Mouse (Mus musculus): Measurements from ENCODE around the gene Smyd5. TPM values are rescaled to one million over a fixed set of nuclear protein-coding genes. Genes with fewer than 3 reads are reported as not detected.

Gene Smyd5
- polyA plus RNA-seq, 1 experiment from 2014 or later, result 38.1 TPM

DNA sequence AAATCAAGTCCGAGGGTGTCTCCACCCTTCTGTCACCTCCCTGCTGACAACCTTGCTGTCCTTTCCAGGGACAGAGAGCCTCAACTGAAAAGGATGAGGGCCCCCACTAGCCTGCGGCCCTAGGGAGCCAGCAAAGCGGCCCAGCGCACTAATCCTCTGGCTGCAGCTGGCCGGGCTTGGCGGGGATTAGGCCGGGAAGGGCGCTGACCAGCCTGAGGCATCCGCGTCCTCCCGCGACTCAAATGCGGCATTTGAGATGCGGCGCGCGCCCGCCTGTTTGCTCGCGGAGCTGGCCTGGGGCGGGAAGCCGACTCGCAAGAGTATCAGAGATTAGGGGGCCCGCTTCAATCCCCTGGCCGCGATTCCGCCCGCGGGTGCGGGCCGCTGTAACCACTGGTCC is 22.8 kb upstream of the Smyd5 start:
- DNase-seq (ENCODE audit: low spot score), result no peak
- WGBS, result 4% methylated on average over 19 of the region's 31 CpGs
- peaks cover 37% of the 10 kb centered on the region for H3K27me3 ChIP-seq (replicated peaks; ENCODE audit: control insufficient read depth, insufficient read depth, low read length)
- H3K9me3 ChIP-seq (ENCODE audit: control insufficient read depth, low read length), result no peaks in the 10 kb centered on the region
- H3K4me1 ChIP-seq (ENCODE audit: control insufficient read depth, insufficient read depth, low read length), result no peaks in the 10 kb centered on the region
- H3K27ac ChIP-seq (replicated peaks; ENCODE audit: low read depth, low read length), result no peak overlapping the region
- ATAC-seq (ENCODE audit: low read depth), result no peak
- no peaks in the 10 kb centered on the region for H3K36me3 ChIP-seq (ENCODE audit: control insufficient read depth, insufficient read depth, low read length)
- H3K4me2 ChIP-seq (ENCODE audit: low read depth, low read length), result peak overlapping the region; percentile 38
- H3K4me3 ChIP-seq (ENCODE audit: low read depth, low read length), result peak overlapping the region; percentile 11; the same call in 1 of the 2 replicates
- H3K9ac ChIP-seq (ENCODE audit: low read depth, low read length), result 0 out of 2 replicates have a peak overlapping the region, but pooled peaks have one; percentile 32

DNA sequence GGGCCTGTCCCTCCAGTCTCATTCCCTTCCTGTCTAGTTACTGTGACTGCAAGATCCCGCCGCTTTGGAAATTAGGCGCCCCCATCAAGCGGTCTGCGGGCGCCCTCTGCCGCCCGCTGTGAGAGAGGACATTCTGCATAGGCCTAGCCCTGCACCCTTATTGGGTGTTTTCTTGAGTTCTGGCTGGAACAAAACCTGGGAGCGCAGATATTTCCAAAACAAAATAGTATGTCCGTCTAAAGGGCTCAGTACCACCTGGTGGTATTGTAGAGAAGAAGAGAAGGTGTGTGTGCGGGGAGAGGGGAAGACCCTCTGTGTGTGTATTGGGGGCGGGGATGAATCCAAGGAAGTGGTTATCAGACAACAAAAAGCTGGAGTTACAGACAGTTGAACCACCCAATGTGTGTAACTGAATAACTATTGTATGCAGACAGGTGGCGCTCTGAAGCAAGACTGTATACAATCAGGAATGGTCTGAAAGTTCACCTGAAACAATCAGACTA is 21.0 kb upstream of the Smyd5 start:
- no peaks in the 10 kb centered on the region for H3K9me3 ChIP-seq (ENCODE audit: control insufficient read depth, low read length)
- H3K4me1 ChIP-seq (ENCODE audit: control insufficient read depth, insufficient read depth, low read length), result no peaks in the 10 kb centered on the region
- peak; percentile 86 for DNase-seq (ENCODE audit: low spot score)
- H3K4me2 ChIP-seq (ENCODE audit: low read depth, low read length), result peak overlapping the region; percentile 33
- 8% methylated on average over 13 of the region's 13 CpGs for WGBS
- H3K36me3 ChIP-seq (ENCODE audit: control insufficient read depth, insufficient read depth, low read length), result no peaks in the 10 kb centered on the region
- peak overlapping the region; percentile 6; the same call in 1 of the 2 replicates for H3K4me3 ChIP-seq (ENCODE audit: low read depth, low read length)
- peaks cover 39% of the 10 kb centered on the region for H3K27me3 ChIP-seq (replicated peaks; ENCODE audit: control insufficient read depth, insufficient read depth, low read length)
- H3K9ac ChIP-seq (ENCODE audit: low read depth, low read length), result peak overlapping the region; percentile 10; the same call in 1 of the 2 replicates
- ATAC-seq (ENCODE audit: low read depth), result peak; percentile 85
- H3K27ac ChIP-seq (replicated peaks; ENCODE audit: low read depth, low read length), result no peak overlapping the region

DNA sequence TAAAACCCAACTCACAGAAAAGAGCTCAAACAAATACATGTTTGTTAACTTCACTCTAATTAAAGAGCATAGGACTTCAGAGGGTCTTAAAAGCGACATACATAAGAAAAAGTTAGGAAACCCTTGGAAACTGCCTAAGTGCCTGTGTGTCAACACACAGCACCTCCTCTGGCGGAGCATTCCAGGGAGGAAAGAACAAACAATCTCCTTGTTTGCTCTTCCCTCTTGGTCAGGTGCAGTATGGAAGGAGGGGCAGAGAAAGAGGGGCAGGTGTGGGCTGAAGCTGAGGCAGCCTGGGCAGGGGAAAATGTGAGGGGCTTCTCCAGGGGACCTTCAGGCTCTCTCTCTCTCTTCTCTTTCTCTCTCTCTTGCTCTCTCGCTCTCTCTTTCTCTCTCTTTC is 16.0 kb upstream of the Smyd5 start:
- H3K4me1 ChIP-seq (ENCODE audit: control insufficient read depth, insufficient read depth, low read length), result no peaks in the 10 kb centered on the region
- H3K27me3 ChIP-seq (replicated peaks; ENCODE audit: control insufficient read depth, insufficient read depth, low read length), result 0 out of 2 replicates have a peak, but pooled peaks cover 4% of the 10 kb centered on the region
- no peak for DNase-seq (ENCODE audit: low spot score)
- no peak overlapping the region for H3K9ac ChIP-seq (ENCODE audit: low read depth, low read length)
- no peaks in the 10 kb centered on the region for H3K36me3 ChIP-seq (ENCODE audit: control insufficient read depth, insufficient read depth, low read length)
- H3K9me3 ChIP-seq (ENCODE audit: control insufficient read depth, low read length), result no peaks in the 10 kb centered on the region
- no peak overlapping the region for H3K27ac ChIP-seq (replicated peaks; ENCODE audit: low read depth, low read length)
- 62% methylated on average over 3 of the region's 3 CpGs for WGBS
- no peak overlapping the region for H3K4me2 ChIP-seq (ENCODE audit: low read depth, low read length)
- no peak for ATAC-seq (ENCODE audit: low read depth)
- H3K4me3 ChIP-seq (ENCODE audit: low read depth, low read length), result no peak overlapping the region

DNA sequence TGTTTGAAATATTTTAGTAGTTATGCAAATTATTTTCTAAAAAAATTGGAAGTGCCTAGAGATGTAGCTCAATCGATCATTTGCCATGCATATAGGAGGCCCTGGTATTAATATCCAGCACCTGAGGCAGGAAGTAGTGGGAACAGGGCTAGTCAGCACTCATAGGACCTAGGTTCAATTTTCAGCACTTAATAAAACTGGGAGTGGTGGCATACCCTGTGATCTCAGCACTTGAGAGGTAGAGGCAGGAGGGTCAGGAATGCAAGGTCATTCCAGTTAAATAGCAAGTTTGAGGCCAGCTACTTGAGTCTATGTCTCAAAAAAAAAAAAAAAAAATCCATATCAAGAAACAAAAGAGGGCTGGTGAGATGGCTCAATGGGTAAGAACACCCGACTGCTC is 12.6 kb upstream of the Smyd5 start:
- ATAC-seq (ENCODE audit: low read depth) (no peak), DNase-seq (ENCODE audit: low spot score) (no peak)
- Histone ChIP-seq H3K4me2 (ENCODE audit: low read depth, low read length) (no peak overlapping the region), H3K9me3 (ENCODE audit: control insufficient read depth, low read length) (no peaks in the 10 kb centered on the region), H3K27me3 (replicated peaks; ENCODE audit: control insufficient read depth, insufficient read depth, low read length) (peaks cover 21% of the 10 kb centered on the region), H3K36me3 (ENCODE audit: control insufficient read depth, insufficient read depth, low read length) (no peaks in the 10 kb centered on the region), H3K4me3 (ENCODE audit: low read depth, low read length) (no peak overlapping the region), H3K9ac (ENCODE audit: low read depth, low read length) (no peak overlapping the region), H3K27ac (replicated peaks; ENCODE audit: low read depth, low read length) (no peak overlapping the region), H3K4me1 (ENCODE audit: control insufficient read depth, insufficient read depth, low read length) (no peaks in the 10 kb centered on the region)
- 72% methylated on average over 2 of the region's 2 CpGs for WGBS

GRCm38 (mm10) chr6:85423836-85424379 is 7.9 kb upstream of the Smyd5 start, which contains the start of gene Noto:
TSS of gene Noto (plus strand) at chr6:85423886.
- H3K27me3 ChIP-seq (replicated peaks; ENCODE audit: control insufficient read depth, insufficient read depth, low read length), result peaks cover 24% of the 10 kb centered on the region
- H3K36me3 ChIP-seq (ENCODE audit: control insufficient read depth, insufficient read depth, low read length), result no peaks in the 10 kb centered on the region
- H3K4me2 ChIP-seq (ENCODE audit: low read depth, low read length), result no peak within 1 kb of the TSS
- DNase-seq (ENCODE audit: low spot score) (no peak), ATAC-seq (ENCODE audit: low read depth) (no peak)
- H3K9me3 ChIP-seq (ENCODE audit: control insufficient read depth, low read length), result no peaks in the 10 kb centered on the region
- no peak within 1 kb of the TSS for H3K4me3 ChIP-seq (ENCODE audit: low read depth, low read length)
- H3K27ac ChIP-seq (replicated peaks; ENCODE audit: low read depth, low read length), result no peak within 1 kb of the TSS
- H3K9ac ChIP-seq (ENCODE audit: low read depth, low read length), result no peak within 1 kb of the TSS
- 12% methylated on average over 20 of the region's 28 CpGs for WGBS
- H3K4me1 ChIP-seq (ENCODE audit: control insufficient read depth, insufficient read depth, low read length), result no peaks in the 10 kb centered on the region

DNA sequence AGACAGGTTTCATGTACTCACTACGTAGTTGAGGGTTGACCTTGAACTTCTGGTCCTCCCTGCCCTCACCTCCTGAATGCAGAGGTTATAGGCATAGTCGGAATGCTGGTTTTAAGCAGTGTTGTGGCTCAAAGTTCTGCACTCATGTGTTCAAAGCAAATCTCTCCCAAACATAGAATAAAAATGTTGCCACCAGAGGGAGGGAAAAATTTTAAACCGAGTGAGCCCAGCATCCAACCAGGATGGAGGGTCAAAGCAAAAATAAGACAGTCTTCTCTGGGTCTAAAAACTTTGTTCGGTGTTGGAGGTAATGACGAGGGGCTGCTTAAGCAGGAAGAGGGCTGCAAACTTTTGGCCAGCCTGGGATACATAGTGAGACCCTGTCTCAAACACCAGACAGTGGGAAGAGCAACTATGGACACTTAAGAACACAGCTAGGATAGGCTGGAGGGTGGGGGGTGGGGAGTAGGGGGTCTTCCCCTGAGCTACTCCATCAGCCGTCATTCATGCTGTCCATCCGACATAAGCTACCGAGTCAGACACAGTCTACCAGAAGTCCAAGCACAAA is 431 bp upstream of the Smyd5 start:
- Histone ChIP-seq H3K36me3 (ENCODE audit: control insufficient read depth, insufficient read depth, low read length) (no peaks in the 10 kb centered on the region), H3K9ac (ENCODE audit: low read depth, low read length) (peak overlapping the region; percentile 84), H3K9me3 (ENCODE audit: control insufficient read depth, low read length) (no peaks in the 10 kb centered on the region), H3K27me3 (replicated peaks; ENCODE audit: control insufficient read depth, insufficient read depth, low read length) (peaks cover 4% of the 10 kb centered on the region; the same call in 1 of the 2 replicates), H3K4me1 (ENCODE audit: control insufficient read depth, insufficient read depth, low read length) (peaks cover 6% of the 10 kb centered on the region; the same call in 1 of the 2 replicates), H3K27ac (replicated peaks; ENCODE audit: low read depth, low read length) (no peak overlapping the region), H3K4me2 (ENCODE audit: low read depth, low read length) (peak overlapping the region; percentile 84), H3K4me3 (ENCODE audit: low read depth, low read length) (peak overlapping the region; percentile 95)
- ATAC-seq (ENCODE audit: low read depth) (peak; percentile 66), DNase-seq (ENCODE audit: low spot score) (no peak)
- 42% methylated on average over 8 of the region's 8 CpGs for WGBS

GRCm38 (mm10) chr6:85433865-85434264 is 2.1 kb downstream of the Smyd5 start:
- H3K27me3 ChIP-seq (replicated peaks; ENCODE audit: control insufficient read depth, insufficient read depth, low read length), result no peaks in the 10 kb centered on the region
- no peaks in the 10 kb centered on the region for H3K9me3 ChIP-seq (ENCODE audit: control insufficient read depth, low read length)
- no peak overlapping the region for H3K9ac ChIP-seq (ENCODE audit: low read depth, low read length)
- H3K4me3 ChIP-seq (ENCODE audit: low read depth, low read length), result no peak overlapping the region
- H3K4me2 ChIP-seq (ENCODE audit: low read depth, low read length), result no peak overlapping the region
- ATAC-seq (ENCODE audit: low read depth) (no peak), DNase-seq (ENCODE audit: low spot score) (no peak)
- H3K36me3 ChIP-seq (ENCODE audit: control insufficient read depth, insufficient read depth, low read length), result peaks cover 6% of the 10 kb centered on the region; the same call in 1 of the 2 replicates
- WGBS, result 73% methylated on average over 5 of the region's 5 CpGs
- H3K27ac ChIP-seq (replicated peaks; ENCODE audit: low read depth, low read length), result no peak overlapping the region
- H3K4me1 ChIP-seq (ENCODE audit: control insufficient read depth, insufficient read depth, low read length), result peaks cover 6% of the 10 kb centered on the region; the same call in 1 of the 2 replicates

DNA sequence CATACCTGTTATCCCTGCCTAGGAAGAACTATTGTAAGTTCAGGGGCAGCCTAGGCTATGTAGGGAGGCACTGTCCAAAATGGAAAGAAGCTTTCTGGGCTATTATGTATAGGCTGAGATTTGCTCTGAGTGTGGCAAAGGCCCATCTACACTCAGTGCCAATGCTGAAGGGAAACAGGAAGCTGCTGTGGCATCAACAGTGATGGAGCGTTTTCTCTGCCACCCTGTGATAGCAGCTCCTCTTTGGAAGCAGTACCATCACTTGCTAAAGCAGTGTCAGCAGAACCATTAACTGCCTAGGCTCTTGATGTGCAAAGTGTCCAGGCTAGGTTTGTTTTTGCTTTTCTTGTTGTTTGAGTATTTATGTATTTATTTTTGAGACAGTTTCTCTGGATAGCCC is 4.4 kb downstream of the Smyd5 start:
- 93% methylated on average over 1 of the region's 1 CpGs for WGBS

More for the DNA sequence above, 4.4 kb downstream of the Smyd5 start:
- Histone ChIP-seq H3K9ac (ENCODE audit: low read depth, low read length) (no peak overlapping the region), H3K27ac (replicated peaks; ENCODE audit: low read depth, low read length) (no peak overlapping the region), H3K36me3 (ENCODE audit: control insufficient read depth, insufficient read depth, low read length) (peaks cover 29% of the 10 kb centered on the region), H3K27me3 (replicated peaks; ENCODE audit: control insufficient read depth, insufficient read depth, low read length) (no peaks in the 10 kb centered on the region), H3K4me1 (ENCODE audit: control insufficient read depth, insufficient read depth, low read length) (peaks cover 6% of the 10 kb centered on the region; the same call in 1 of the 2 replicates), H3K4me3 (ENCODE audit: low read depth, low read length) (no peak overlapping the region), H3K9me3 (ENCODE audit: control insufficient read depth, low read length) (no peaks in the 10 kb centered on the region), H3K4me2 (ENCODE audit: low read depth, low read length) (no peak overlapping the region)
- no peak for DNase-seq (ENCODE audit: low spot score)
- no peak for ATAC-seq (ENCODE audit: low read depth)

Data from embryonic facial prominence, embryonic 14.5 days (tissue).